Mouse (Mus musculus) lung, postnatal 0 days (tissue): ENCODE results near the gene Atp2b2.

ENCODE experiments used
- CTCF ChIP-seq: IDR thresholded peaks from 2 replicates; pipeline ENCODE4 v1.5.1; 2016; ENCODE audit warnings: antibody characterized with exemption, mild to moderate bottlenecking
- EP300 ChIP-seq: IDR thresholded peaks from 2 replicates; pipeline ENCODE4 v1.6.1; 2016; ENCODE audit warnings: antibody characterized with exemption, mild to moderate bottlenecking, control low read depth

- TF ChIP-seq CTCF, result no peak
- no peak for TF ChIP-seq EP300
Measured at GRCm38 (mm10) chr6:113947515-113947914, 94.9 kb downstream of the Atp2b2 start.
